Mouse (Mus musculus): ENCODE measurements at regions not wholly inside any gene's neighbourhood (a gene's known extent, or its start where the extent isn't known, plus 50 kb on each side); places are given as distances from the start of the nearest gene placed in this dataset.

DNA sequence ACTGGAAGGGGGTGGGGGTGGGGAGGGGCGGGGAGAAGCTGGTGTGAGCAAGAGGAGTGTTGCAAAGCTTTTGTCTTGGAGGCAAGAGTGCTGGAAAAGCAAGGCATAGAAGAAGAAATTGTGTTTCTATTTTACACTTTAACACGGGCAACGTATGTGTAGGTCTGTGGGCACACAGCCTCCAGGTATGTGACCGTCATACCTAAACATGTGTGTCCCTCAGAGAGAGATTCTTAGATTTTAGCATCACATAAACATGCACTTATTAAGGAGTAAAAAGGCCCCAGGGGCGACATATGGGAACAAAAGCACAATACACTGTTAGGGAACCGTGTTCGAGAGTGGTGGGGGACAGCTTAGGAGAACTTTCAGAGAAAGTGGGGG lies 348.6 kb upstream of the Tnp1 start:
- TF ChIP-seq CTCF (conservative IDR thresholded peaks at IDR 0.05; ENCODE audit: insufficient read depth, insufficient read length, low read depth, low read length) (no peak), POLR2A (IDR thresholded peaks at IDR 0.05; ENCODE audit: low read depth, low read length) (no peak)
